Mouse (Mus musculus): ENCODE measurements around the gene Kif6.

DNA sequence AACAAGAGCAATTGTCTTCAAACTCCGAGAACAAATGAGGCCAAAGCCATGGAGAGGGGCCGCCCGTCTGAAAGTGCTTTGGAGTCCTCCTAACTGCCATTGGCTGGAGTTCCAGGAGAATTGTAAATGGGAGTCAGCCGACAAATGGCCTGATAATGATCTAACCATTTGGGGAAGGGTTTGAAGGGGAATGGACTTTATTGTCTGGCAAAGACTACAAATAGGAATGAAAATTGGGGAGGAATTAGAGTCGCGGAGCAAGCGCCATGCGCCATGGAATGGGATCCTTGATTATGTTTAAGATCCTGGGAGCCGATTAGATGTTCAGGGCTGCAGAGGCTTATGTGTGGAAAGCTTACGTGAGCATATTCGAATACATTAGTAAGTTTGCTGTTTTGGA, 146.3 kb downstream of the Kif6 start:
- TF ChIP-seq EP300 (IDR thresholded peaks at IDR 0.05; ENCODE audit: low read depth) (no peak), CTCF (IDR thresholded peaks at IDR 0.05; ENCODE audit: low read depth) (no peak)
